Mouse (Mus musculus): ENCODE measurements at regions not wholly inside any gene's neighbourhood (a gene's known extent, or its start where the extent isn't known, plus 50 kb on each side); places are given as distances from the start of the nearest gene placed in this dataset.

GRCm38 (mm10) chr7:111282314-111282713, 199.5 kb upstream of the Eif4g2 start:
- no peak for TF ChIP-seq POLR2A (IDR thresholded peaks at IDR 0.05; ENCODE audit: low read depth, low read length)
- no peak for TF ChIP-seq CTCF (IDR thresholded peaks at IDR 0.05; ENCODE audit: extremely low read depth, insufficient read length, insufficient replicate concordance, low read depth, low read length)
